Mouse (Mus musculus) heart, adult 2 months (tissue): ENCODE measurements at regions not wholly inside any gene's neighbourhood (a gene's known extent, or its start where the extent isn't known, plus 50 kb on each side); places are given as distances from the start of the nearest gene placed in this dataset.

Experiments used
- CTCF ChIP-seq: fragments of 200-600 bp; IDR thresholded peaks from 2 replicates; pipeline ENCODE4 v1.8.1; 2022; ENCODE audit warnings: antibody characterized with exemption, mild to moderate bottlenecking, moderate library complexity
- POLR2A ChIP-seq: fragments of 200-500 bp; IDR thresholded peaks from 2 replicates; pipeline ENCODE4 v1.6.1; 2011; ENCODE audit warnings: mild to moderate bottlenecking, low read depth, low read length, control low read depth; ENCODE audit not compliant: insufficient read depth

DNA sequence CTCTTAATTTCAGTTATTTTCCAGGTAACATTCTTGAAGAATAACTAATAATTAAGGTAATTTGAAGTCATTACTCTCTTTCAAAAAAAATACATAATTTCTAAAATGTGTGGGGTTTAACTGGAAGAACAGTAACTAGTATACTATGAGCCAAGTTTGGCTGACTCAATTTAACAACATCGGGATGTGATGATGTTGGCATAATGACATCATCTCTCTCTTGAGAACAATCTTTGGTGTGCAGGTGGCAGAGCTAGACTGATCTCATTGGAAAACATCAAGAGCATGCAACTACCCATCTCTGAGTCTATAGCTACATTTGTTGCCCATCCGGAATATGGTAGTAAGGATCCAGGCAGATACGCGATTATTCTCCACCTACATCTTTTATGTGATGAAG is 1251.7 kb upstream of the Zeb2 start:
- TF ChIP-seq POLR2A (no peak), CTCF (no peak)
